21 mouse cellular contexts compared by ENCODE assay signal in the genomic region with DNA sequence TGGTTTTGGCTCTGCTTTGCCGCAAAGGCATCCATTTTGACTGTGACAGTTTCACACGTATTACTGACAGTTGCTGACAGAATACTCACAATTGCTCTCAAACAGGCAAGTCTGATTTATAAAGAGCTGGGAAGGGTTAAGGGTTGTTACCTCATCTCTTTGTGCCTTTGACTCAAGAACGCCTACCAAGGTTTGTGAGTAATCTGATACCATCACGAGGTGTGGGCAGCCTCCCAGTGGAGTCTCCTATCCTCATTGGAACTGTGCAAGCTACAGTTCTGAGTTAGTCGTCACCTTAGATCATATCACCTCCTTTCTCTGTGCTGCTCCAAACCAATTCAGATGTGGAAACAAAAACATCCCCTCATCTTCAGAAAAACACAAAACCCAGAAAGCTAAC. TPM values are rescaled to one million over a fixed set of nuclear protein-coding genes. Genes with fewer than 3 reads are reported as not detected.
A peak's percentile ranks its signal among the peaks of the same experiment; 100 is the strongest.
DNase-seq lines count a peak whose midpoint lies in the region; ATAC-seq lines count a peak whose summit lies in the region.
"Had no signal": no experiment of that assay in that cellular context is flagged by ENCODE, and none has a peak within 500 bp of the region (broad histone marks: within the 10 kb centered on the region; RNA-seq: fewer than 3 reads in every experiment).

No protein-coding gene starts in this region.

- peak; percentile 57; the same call in 1 of the 2 replicates for ATAC-seq in frontal cortex, adult (ENCODE audit: low TSS enrichment)
- ATAC-seq: intestine, postnatal 0 days had no signal

- WGBS in midbrain, embryonic 10.5 days: 59% methylated on average over 5 of the region's 5 CpGs

- intact Hi-C loops in heart, postnatal 36 days (cut with DNase I): no loop called here

- no peaks in the 10 kb centered on the region for H3K9me3 ChIP-seq in midbrain, embryonic 10.5 days (replicated peaks)
- H3K9me3 ChIP-seq: embryonic facial prominence, embryonic 15.5 days; forebrain, embryonic 12.5 days; heart, embryonic 15.5 days; hindbrain, embryonic 10.5 days; hindbrain, embryonic 15.5 days had no signal

- H3K4me3 ChIP-seq in midbrain, embryonic 10.5 days: no peak overlapping the region
- H3K4me3 ChIP-seq: embryonic facial prominence, embryonic 15.5 days; forebrain, embryonic 12.5 days; heart, adult 2 months; heart, embryonic 15.5 days; hindbrain, embryonic 10.5 days; hindbrain, embryonic 15.5 days had no signal

- no peaks in the 10 kb centered on the region for H3K27me3 ChIP-seq in midbrain, embryonic 10.5 days (ENCODE audit: low read depth, poor library complexity, severe bottlenecking)
- H3K27me3 ChIP-seq: CH12.LX; embryonic facial prominence, embryonic 15.5 days; forebrain, embryonic 12.5 days; heart, embryonic 15.5 days; hindbrain, embryonic 15.5 days had no signal

- peaks cover 5% of the 10 kb centered on the region for H3K4me1 ChIP-seq in midbrain, embryonic 10.5 days
- H3K4me1 ChIP-seq: embryonic facial prominence, embryonic 15.5 days; heart, embryonic 15.5 days; hindbrain, embryonic 10.5 days; hindbrain, embryonic 15.5 days had no signal

- no peak overlapping the region for H3K27ac ChIP-seq in midbrain, embryonic 10.5 days (replicated peaks)
- H3K27ac ChIP-seq: embryonic facial prominence, embryonic 15.5 days; forebrain, embryonic 12.5 days; heart, adult 2 months; heart, embryonic 15.5 days; hindbrain, embryonic 10.5 days; hindbrain, embryonic 15.5 days had no signal

- DNase-seq in frontal cortex, postnatal 25 days (ENCODE audit: low spot score in 2 of 2): no peak
- peak; percentile 78 for DNase-seq in fibroblast of lung, adult 2 months (ENCODE audit: low read depth)
- peak; percentile 9 for DNase-seq in naive thymus-derived CD4-positive, alpha-beta T cell, adult 2 months (ENCODE audit: low read depth)
- no peak for DNase-seq in midbrain, embryonic 10.5 days (ENCODE audit: low spot score)
- no peak for DNase-seq in adrenal gland, postnatal 10 days
- DNase-seq in heart, postnatal 36 days: no peak
- DNase-seq: adrenal gland, adult 8-10 months; cerebellum, adult 11-12 months; cerebellum, adult 9-10 months; cerebellum, postnatal 36 days; gastrocnemius, postnatal 10 days; heart, adult 2 months; heart, postnatal 14 days had no signal

- H3K36me3 ChIP-seq in midbrain, embryonic 10.5 days: no peaks in the 10 kb centered on the region
- H3K36me3 ChIP-seq: embryonic facial prominence, embryonic 15.5 days; forebrain, embryonic 12.5 days; heart, embryonic 15.5 days; hindbrain, embryonic 10.5 days; hindbrain, embryonic 15.5 days had no signal

RNA-seq across cellular contexts. Expression of gene Ly86, which starts 42.1 kb away (rescaled TPM):
- 3.9 and 5.6 TPM in 2 replicates for polyA plus RNA-seq in midbrain, embryonic 10.5 days (2016; fragmentation: Nextera tagmentation; extraction: Ambion mirVana)
- total RNA-seq in adrenal gland, postnatal 10 days (2021): 1 to 10 TPM; 4.2 to 4.6 TPM
- total RNA-seq in heart, postnatal 36 days (2021): 1 to 10 TPM; 2.9 to 3.9 TPM

Comparison
In these comparisons a context has a peak if more than half of its experiments do, and no peak if none do; other contexts are left out.
1. DNase-seq: peak in fibroblast of lung, adult 2 months (single experiment) and naive thymus-derived CD4-positive, alpha-beta T cell, adult 2 months (single experiment); none in frontal cortex, postnatal 25 days (0 of 2), midbrain, embryonic 10.5 days (single experiment), adrenal gland, postnatal 10 days (single experiment) and heart, postnatal 36 days (0 of 2).